In the genomic region with DNA sequence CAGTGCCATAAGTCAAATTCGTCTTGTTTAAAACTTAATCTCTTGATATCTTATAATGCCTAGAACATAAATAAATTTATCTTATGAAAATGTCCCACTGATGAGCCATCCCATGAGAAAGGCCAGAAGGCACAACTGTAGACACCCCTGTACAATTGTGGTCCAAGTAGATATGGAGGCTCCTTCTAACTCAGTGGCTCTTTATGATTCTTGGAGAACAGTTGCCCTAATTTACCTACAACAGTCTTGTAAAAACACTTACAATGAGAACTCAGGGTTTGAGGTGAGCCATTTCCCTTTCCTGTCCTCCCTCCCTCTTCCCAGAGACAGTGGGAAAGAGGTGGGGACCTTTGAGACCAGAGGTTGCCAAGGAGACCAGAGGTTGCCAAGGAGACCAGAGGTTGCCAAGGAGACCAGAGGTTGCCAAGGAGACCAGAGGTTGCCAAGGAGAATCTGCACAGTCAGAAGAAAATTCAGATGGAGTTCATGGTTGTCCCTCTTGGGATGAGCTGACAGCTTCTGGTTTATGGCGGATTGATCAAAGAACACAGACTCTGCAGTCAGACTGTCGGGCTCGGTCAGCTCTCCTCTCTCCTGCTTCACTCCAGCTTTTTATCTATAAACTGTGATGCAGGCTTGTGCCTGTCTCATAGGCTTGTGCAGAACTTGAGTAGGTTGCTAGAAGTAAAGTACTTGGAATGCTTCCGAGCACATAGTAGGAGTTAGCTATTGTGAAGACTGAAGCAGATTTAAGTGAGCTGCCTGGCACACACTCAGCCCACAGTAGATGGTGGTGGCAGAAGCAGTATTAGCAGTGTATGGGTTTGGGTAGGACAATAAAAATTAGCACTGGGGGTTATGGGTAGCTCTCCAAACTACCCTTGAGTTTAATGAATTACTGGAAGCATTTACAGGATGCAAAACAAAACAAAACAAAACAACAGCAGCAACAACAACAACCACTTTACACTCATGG, we compare ENCODE assay signal across 12 mouse cellular contexts. TPM values are rescaled to one million over a fixed set of nuclear protein-coding genes. Genes with fewer than 3 reads are reported as not detected.
DNase-seq lines count a peak whose midpoint lies in the region; ATAC-seq and TF ChIP-seq lines count a peak whose summit lies in the region.
"Had no signal": no experiment of that assay in that cellular context is flagged by ENCODE, and none has a peak within 500 bp of the region (broad histone marks: within the 10 kb centered on the region; RNA-seq: fewer than 3 reads in every experiment).

No protein-coding gene starts in this region.

- no peak overlapping the region for H3K9ac ChIP-seq in midbrain, embryonic 14.5 days (replicated peaks; ENCODE audit: low read length)

- WGBS in hindbrain, embryonic 10.5 days: 54% methylated on average over 5 of the region's 5 CpGs
- WGBS in midbrain, embryonic 14.5 days: 29% methylated on average over 5 of the region's 5 CpGs

- H3K4me1 ChIP-seq in hindbrain, embryonic 10.5 days (replicated peaks): peaks cover 32% of the 10 kb centered on the region
- peaks cover 22% of the 10 kb centered on the region for H3K4me1 ChIP-seq in midbrain, embryonic 14.5 days (ENCODE audit: control insufficient read depth, insufficient read depth, low read length)

- TF ChIP-seq CTCF in brain, embryonic 14.5 days (IDR thresholded peaks at IDR 0.05; ENCODE audit: borderline replicate concordance, extremely low read depth, insufficient read depth, insufficient read length): no peak

- no peaks in the 10 kb centered on the region for H3K27me3 ChIP-seq in hindbrain, embryonic 10.5 days (ENCODE audit: insufficient read depth, poor library complexity, severe bottlenecking)
- no peaks in the 10 kb centered on the region for H3K27me3 ChIP-seq in midbrain, embryonic 14.5 days (ENCODE audit: control insufficient read depth, insufficient read depth, low read length)

- H3K36me3 ChIP-seq in hindbrain, embryonic 10.5 days: no peaks in the 10 kb centered on the region
- H3K36me3 ChIP-seq in midbrain, embryonic 14.5 days (ENCODE audit: control insufficient read depth, insufficient read depth, low read length): no peaks in the 10 kb centered on the region

- H3K27ac ChIP-seq in hindbrain, embryonic 10.5 days: peak overlapping the region; percentile 83
- peak overlapping the region; percentile 86 for H3K27ac ChIP-seq in midbrain, embryonic 14.5 days (replicated peaks; ENCODE audit: low read depth, low read length)

- TF ChIP-seq POLR2A in brain, embryonic 14.5 days (IDR thresholded peaks at IDR 0.05; ENCODE audit: borderline replicate concordance, extremely low read depth, insufficient read depth, insufficient read length, poor library complexity, severe bottlenecking): no peak

- H3K4me2 ChIP-seq in midbrain, embryonic 14.5 days (ENCODE audit: low read length): peak overlapping the region; percentile 34

- ATAC-seq in midbrain, embryonic 14.5 days (ENCODE audit: low FRiP score, low TSS enrichment): peak; percentile 92

- no peak overlapping the region for H3K4me3 ChIP-seq in hindbrain, embryonic 10.5 days
- H3K4me3 ChIP-seq in midbrain, embryonic 14.5 days (replicated peaks; ENCODE audit: low read depth, low read length): no peak overlapping the region

- DNase-seq in brain, embryonic 14.5 days (ENCODE audit: low read depth): peak; percentile 91
- peak; percentile 40 for DNase-seq in embryo, embryonic 11 days
- DNase-seq in hindbrain, embryonic 10.5 days (ENCODE audit: low spot score): peak; percentile 65
- peak; percentile 82 for DNase-seq in midbrain, embryonic 14.5 days
- DNase-seq in kidney, postnatal 36 days: no peak
- DNase-seq in heart, postnatal 4 days: no peak
- DNase-seq in B cell, adult 2 months: no peak
- no peak for DNase-seq in natural killer cell, adult 2 months (ENCODE audit: low spot score in 2 of 2)
- DNase-seq: adrenal gland, postnatal 25 days; cerebellum, adult 8-10 months; kidney, postnatal 25 days had no signal

- H3K9me3 ChIP-seq in hindbrain, embryonic 10.5 days: no peaks in the 10 kb centered on the region
- no peaks in the 10 kb centered on the region for H3K9me3 ChIP-seq in midbrain, embryonic 14.5 days (ENCODE audit: control insufficient read depth, low read length)

RNA-seq across cellular contexts. Expression of a gene that starts 39.5 kb away (rescaled TPM):
- polyA plus RNA-seq in brain, embryonic 14.5 days (2012; rRNA removed): 3.8 and 4.9 TPM in 2 replicates
- polyA plus RNA-seq in hindbrain, embryonic 10.5 days (2016; fragmentation: Nextera tagmentation; extraction: Ambion mirVana): 3.1 and 3.2 TPM in 2 replicates
- 1.8 and 3.4 TPM in 2 replicates for polyA plus RNA-seq in midbrain, embryonic 14.5 days (2014; fragmentation: Nextera tagmentation; extraction: Ambion mirVana)
- total RNA-seq in heart, postnatal 4 days (2021): 1 to 10 TPM; 6.3 to 6.4 TPM
- total RNA-seq: megakaryocyte-erythroid progenitor cell, adult 5-6 weeks had no signal

Comparison
In these comparisons a context has a peak if more than half of its experiments do, and no peak if none do; other contexts are left out.
1. DNase-seq: peak in brain, embryonic 14.5 days (single experiment), embryo, embryonic 11 days (single experiment), hindbrain, embryonic 10.5 days (single experiment) and midbrain, embryonic 14.5 days (single experiment); none in kidney, postnatal 36 days (0 of 2), heart, postnatal 4 days (single experiment), B cell, adult 2 months (0 of 2) and natural killer cell, adult 2 months (0 of 2).